Mouse (Mus musculus): ENCODE results near the gene Sec61a1.

- TF ChIP-seq POLR2A (IDR thresholded peaks at IDR 0.05; ENCODE audit: low read depth, low read length) (no peak), CTCF (IDR thresholded peaks at IDR 0.05; ENCODE audit: borderline replicate concordance, insufficient read depth, low read length) (no peak)
These were observed 38.8 kb upstream of the Sec61a1 start for GRCm38 (mm10) chr6:88557548-88557947.
